Mouse (Mus musculus) embryonic facial prominence, embryonic 15.5 days (tissue): ENCODE measurements at regions not wholly inside any gene's neighbourhood (a gene's known extent, or its start where the extent isn't known, plus 50 kb on each side); places are given as distances from the start of the nearest gene placed in this dataset.

Experiments used
- ATAC-seq: fragments of 200-750 bp; cut with Nextera tagmentation; 2 replicates; pipeline ENCODE4 v1.8.0; 2017; ENCODE audit warnings: low read depth, moderate TSS enrichment; ENCODE audit not compliant: insufficient number of reproducible peaks, low FRiP score, low TSS enrichment
- H3K27ac ChIP-seq: fragments of 300-500 bp; sonication (generic); replicated peaks from 2 replicates; pipeline ENCODE4 v1.5.1; 2015; ENCODE audit warnings: mild to moderate bottlenecking, inconsistent platforms
- H3K27me3 ChIP-seq: fragments of 300-500 bp; sonication (generic); 2 replicates; pipeline ENCODE4 v1.6.1; 2015; ENCODE audit warnings: inconsistent platforms
- H3K36me3 ChIP-seq: fragments of 300-500 bp; sonication (generic); 2 replicates; pipeline ENCODE4 v1.6.1; 2015; ENCODE audit warnings: mild to moderate bottlenecking, inconsistent platforms
- H3K4me1 ChIP-seq: fragments of 300-500 bp; sonication (generic); 2 replicates; pipeline ENCODE4 v1.6.1; 2015; ENCODE audit warnings: inconsistent platforms
- H3K4me2 ChIP-seq: fragments of 300-500 bp; sonication (generic); replicated peaks from 2 replicates; pipeline ENCODE4 v1.6.1; 2015; ENCODE audit warnings: mild to moderate bottlenecking, inconsistent platforms
- H3K4me3 ChIP-seq: fragments of 300-500 bp; sonication (generic); replicated peaks from 2 replicates; pipeline ENCODE4 v1.5.1; 2015; ENCODE audit warnings: mild to moderate bottlenecking, inconsistent platforms
- H3K9ac ChIP-seq: fragments of 300-500 bp; sonication (generic); 2 replicates; pipeline ENCODE4 v1.6.1; 2015; ENCODE audit warnings: inconsistent platforms
- H3K9me3 ChIP-seq: fragments of 300-500 bp; sonication (generic); replicated peaks from 2 replicates; pipeline ENCODE4 v1.6.1; 2016; ENCODE audit warnings: inconsistent platforms
- WGBS: fragments of 180-500 bp; shearing (Covaris S2); methylation state at CpG from one replicate; pipeline ENCODE4 v1.1.7; 2015; 5-methylcytosine and 5-hydroxymethylcytosine counted together

GRCm38 (mm10) chr1:91611281-91611680 is 70.9 kb downstream of the Asb1 start:
- Histone ChIP-seq H3K9me3 (no peaks in the 10 kb centered on the region), H3K27me3 (no peaks in the 10 kb centered on the region), H3K27ac (peak overlapping the region; percentile 58; the same call in 1 of the 2 replicates), H3K4me2 (peak overlapping the region; percentile 35), H3K4me3 (no peak overlapping the region), H3K9ac (no peak overlapping the region), H3K36me3 (no peaks in the 10 kb centered on the region), H3K4me1 (peaks cover 31% of the 10 kb centered on the region)
- 44% methylated on average over 13 of the region's 13 CpGs for WGBS
- ATAC-seq, result peak; percentile 39; the same call in 1 of the 2 replicates

DNA sequence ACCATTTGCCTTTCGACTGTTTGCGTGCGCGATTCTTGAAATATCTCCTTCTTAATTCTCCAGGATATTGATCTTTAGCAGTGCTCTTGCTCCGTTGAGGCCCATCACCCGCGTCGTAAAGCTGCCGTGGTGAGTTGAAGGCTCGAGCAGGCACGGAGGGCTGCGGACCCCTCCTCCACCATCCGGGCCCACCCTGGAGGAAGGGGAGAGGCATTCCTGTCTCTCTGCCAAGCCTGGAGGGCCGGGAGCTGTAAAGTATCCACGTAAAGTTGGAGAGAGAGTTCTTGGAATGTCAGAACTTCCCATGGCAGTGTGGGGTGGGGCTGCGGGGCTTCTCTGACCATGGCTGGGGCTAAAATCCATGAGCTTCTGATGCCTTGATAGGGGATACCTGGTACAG is 71.3 kb downstream of the Asb1 start:
- Histone ChIP-seq H3K9me3 (no peaks in the 10 kb centered on the region), H3K4me1 (peaks cover 27% of the 10 kb centered on the region), H3K27me3 (no peaks in the 10 kb centered on the region), H3K9ac (no peak overlapping the region), H3K27ac (peak overlapping the region; percentile 58; the same call in 1 of the 2 replicates), H3K4me3 (0 out of 2 replicates have a peak overlapping the region, but pooled peaks have one; percentile 6), H3K36me3 (no peaks in the 10 kb centered on the region), H3K4me2 (peak overlapping the region; percentile 35)
- 33% methylated on average over 16 of the region's 16 CpGs for WGBS
- ATAC-seq, result no peak; the same call in 1 of the 2 replicates

DNA sequence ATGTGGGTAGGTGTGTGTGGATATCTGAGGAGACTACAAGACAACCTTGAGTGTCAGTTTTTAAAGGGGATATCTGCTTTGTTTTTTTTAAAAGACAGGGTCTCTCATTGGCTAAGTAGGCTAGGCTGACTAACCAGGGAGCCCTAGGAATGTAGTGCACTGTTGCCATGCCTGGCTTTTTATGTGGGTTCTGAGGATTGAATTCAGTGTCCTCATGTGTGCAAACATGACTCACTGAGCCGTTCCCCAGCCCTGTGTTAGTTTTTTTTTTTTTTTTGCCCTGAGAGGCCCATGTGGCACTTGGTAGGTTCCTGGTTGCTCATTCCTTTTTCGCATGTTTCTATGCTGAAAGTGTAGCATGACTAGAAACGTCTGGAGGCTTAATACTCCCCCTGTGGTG is 72.6 kb downstream of the Asb1 start:
- H3K4me3 ChIP-seq, result no peak overlapping the region
- no peak overlapping the region for H3K9ac ChIP-seq
- no peaks in the 10 kb centered on the region for H3K9me3 ChIP-seq
- no peak overlapping the region for H3K27ac ChIP-seq
- no peaks in the 10 kb centered on the region for H3K27me3 ChIP-seq
- H3K4me1 ChIP-seq, result peaks cover 26% of the 10 kb centered on the region
- no peak for ATAC-seq
- H3K4me2 ChIP-seq, result no peak overlapping the region
- WGBS, result 40% methylated on average over 3 of the region's 3 CpGs
- no peaks in the 10 kb centered on the region for H3K36me3 ChIP-seq

GRCm38 (mm10) chr1:91615396-91615795 is 75.1 kb downstream of the Asb1 start:
- Histone ChIP-seq H3K4me1 (peaks cover 30% of the 10 kb centered on the region), H3K4me3 (no peak overlapping the region), H3K9me3 (no peaks in the 10 kb centered on the region), H3K36me3 (no peaks in the 10 kb centered on the region), H3K4me2 (no peak overlapping the region), H3K27me3 (no peaks in the 10 kb centered on the region), H3K27ac (no peak overlapping the region), H3K9ac (no peak overlapping the region)
- WGBS, result 55% methylated on average over 5 of the region's 5 CpGs
- ATAC-seq, result no peak

DNA sequence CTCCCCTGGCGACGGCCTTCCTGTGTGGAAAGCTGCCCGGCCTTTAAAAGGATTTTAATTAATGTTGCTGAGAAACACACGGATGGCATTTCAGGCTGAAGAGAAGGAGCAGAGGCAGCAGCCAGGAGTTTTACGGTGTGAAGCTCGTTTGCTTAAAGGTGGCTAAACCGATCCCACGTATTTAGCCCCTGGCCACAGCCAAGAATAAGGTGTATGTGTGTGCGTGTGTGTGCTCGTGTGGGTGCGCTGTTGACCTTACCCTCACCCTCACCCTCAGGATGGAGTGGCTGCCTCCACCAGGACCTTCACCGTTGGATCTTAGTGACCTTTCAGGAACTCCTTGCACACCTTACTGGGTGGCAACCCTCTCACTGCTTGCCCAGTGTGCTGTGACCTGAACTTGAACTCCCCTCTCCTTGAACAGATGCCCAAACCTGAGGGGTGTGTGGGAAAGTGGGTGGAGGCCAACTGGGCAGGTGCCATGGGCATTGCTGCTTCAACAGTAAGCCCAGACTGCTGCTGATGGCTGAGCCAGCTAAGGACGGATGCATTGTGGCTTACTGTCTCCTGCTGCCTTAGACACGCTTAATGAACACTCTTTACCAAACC is 78.3 kb downstream of the Asb1 start:
- H3K4me2 ChIP-seq, result no peak overlapping the region
- 71% methylated on average over 14 of the region's 14 CpGs for WGBS
- no peak overlapping the region for H3K9ac ChIP-seq
- 0 out of 2 replicates have a peak, but pooled peaks cover 5% of the 10 kb centered on the region for H3K4me1 ChIP-seq
- ATAC-seq, result no peak
- H3K27me3 ChIP-seq, result no peaks in the 10 kb centered on the region
- no peak overlapping the region for H3K4me3 ChIP-seq
- H3K27ac ChIP-seq, result no peak overlapping the region
- no peaks in the 10 kb centered on the region for H3K36me3 ChIP-seq
- no peaks in the 10 kb centered on the region for H3K9me3 ChIP-seq

GRCm38 (mm10) chr1:91621141-91621540 is 80.8 kb downstream of the Asb1 start:
- Histone ChIP-seq H3K4me2 (no peak overlapping the region), H3K27me3 (no peaks in the 10 kb centered on the region), H3K9me3 (no peaks in the 10 kb centered on the region), H3K9ac (no peak overlapping the region), H3K4me3 (no peak overlapping the region), H3K27ac (no peak overlapping the region), H3K4me1 (peaks cover 28% of the 10 kb centered on the region), H3K36me3 (no peaks in the 10 kb centered on the region)
- no peak for ATAC-seq
- 70% methylated on average over 5 of the region's 5 CpGs for WGBS

GRCm38 (mm10) chr1:91622874-91623273 is 82.5 kb downstream of the Asb1 start:
- Histone ChIP-seq H3K27ac (no peak overlapping the region), H3K4me1 (peaks cover 28% of the 10 kb centered on the region), H3K27me3 (no peaks in the 10 kb centered on the region), H3K9ac (no peak overlapping the region), H3K36me3 (no peaks in the 10 kb centered on the region), H3K9me3 (no peaks in the 10 kb centered on the region), H3K4me3 (no peak overlapping the region), H3K4me2 (no peak overlapping the region)
- ATAC-seq, result no peak
- 85% methylated on average over 5 of the region's 5 CpGs for WGBS

GRCm38 (mm10) chr1:91624028-91624427 is 83.7 kb downstream of the Asb1 start:
- peak overlapping the region; percentile 81 for H3K27ac ChIP-seq
- no peaks in the 10 kb centered on the region for H3K9me3 ChIP-seq
- no peak overlapping the region for H3K9ac ChIP-seq
- H3K36me3 ChIP-seq, result no peaks in the 10 kb centered on the region
- 38% methylated on average over 8 of the region's 8 CpGs for WGBS
- H3K27me3 ChIP-seq, result no peaks in the 10 kb centered on the region
- no peak overlapping the region for H3K4me2 ChIP-seq
- no peak for ATAC-seq
- H3K4me3 ChIP-seq, result no peak overlapping the region
- peaks cover 24% of the 10 kb centered on the region for H3K4me1 ChIP-seq

- peaks cover 25% of the 10 kb centered on the region for H3K4me1 ChIP-seq
- H3K27ac ChIP-seq, result peak overlapping the region; percentile 81
- no peak overlapping the region for H3K4me2 ChIP-seq
- no peaks in the 10 kb centered on the region for H3K36me3 ChIP-seq
- WGBS, result 53% methylated on average over 11 of the region's 11 CpGs
- no peaks in the 10 kb centered on the region for H3K9me3 ChIP-seq
- no peaks in the 10 kb centered on the region for H3K27me3 ChIP-seq
- H3K4me3 ChIP-seq, result no peak overlapping the region
- no peak overlapping the region for H3K9ac ChIP-seq
- peak; percentile 32; the same call in 1 of the 2 replicates for ATAC-seq
These were observed 84.4 kb downstream of the Asb1 start for GRCm38 (mm10) chr1:91624531-91625300.

DNA sequence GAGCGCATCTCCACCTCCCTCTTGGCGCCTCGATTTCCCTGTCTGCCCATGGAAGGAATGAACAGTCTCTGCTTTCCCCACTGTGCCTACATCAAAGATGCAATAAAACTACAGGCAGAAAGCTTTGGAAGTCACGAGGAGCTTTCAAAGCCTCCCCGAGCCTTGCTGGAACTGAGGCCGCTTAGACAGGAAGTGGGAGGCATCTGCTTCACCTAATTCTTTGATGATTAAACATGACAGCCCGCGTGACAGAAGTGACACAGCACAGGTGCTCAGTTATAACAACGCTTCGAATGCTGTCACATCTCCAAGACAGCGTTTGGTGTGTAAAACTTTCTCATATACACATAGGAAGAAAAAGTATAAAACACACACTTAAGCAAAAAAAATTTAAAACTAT is 85.7 kb downstream of the Asb1 start:
- no peak overlapping the region for H3K9ac ChIP-seq
- H3K9me3 ChIP-seq, result no peaks in the 10 kb centered on the region
- H3K4me3 ChIP-seq, result no peak overlapping the region
- H3K4me1 ChIP-seq, result peaks cover 38% of the 10 kb centered on the region
- H3K4me2 ChIP-seq, result no peak overlapping the region
- peak overlapping the region; percentile 81; the same call in 1 of the 2 replicates for H3K27ac ChIP-seq
- H3K27me3 ChIP-seq, result no peaks in the 10 kb centered on the region
- WGBS, result 63% methylated on average over 11 of the region's 11 CpGs
- ATAC-seq, result no peak
- no peaks in the 10 kb centered on the region for H3K36me3 ChIP-seq

DNA sequence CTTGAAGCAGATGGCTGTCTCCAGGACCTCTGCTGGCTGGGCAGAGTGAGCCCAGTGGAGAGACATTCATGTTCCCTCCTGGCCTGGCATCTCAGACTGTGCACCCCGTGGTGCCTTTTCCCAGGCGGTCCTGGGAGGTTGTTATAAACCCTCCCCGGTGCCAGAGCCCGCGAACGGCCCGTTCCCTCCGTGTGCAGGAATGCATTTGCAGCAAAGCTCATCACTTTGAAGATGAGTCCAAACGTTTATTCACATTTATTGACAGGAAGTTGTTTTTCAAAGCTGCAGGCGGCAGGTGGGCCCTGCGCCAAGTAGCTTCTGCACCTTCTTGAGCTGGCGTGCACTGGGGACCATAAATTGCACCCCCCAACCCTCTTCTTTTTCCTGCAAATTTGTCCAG is 89.9 kb downstream of the Asb1 start:
- ATAC-seq, result no peak
- Histone ChIP-seq H3K4me3 (no peak overlapping the region), H3K27ac (peak overlapping the region; percentile 71), H3K4me2 (no peak overlapping the region), H3K9ac (no peak overlapping the region), H3K9me3 (no peaks in the 10 kb centered on the region), H3K4me1 (peaks cover 47% of the 10 kb centered on the region), H3K27me3 (no peaks in the 10 kb centered on the region), H3K36me3 (no peaks in the 10 kb centered on the region)
- WGBS, result 21% methylated on average over 12 of the region's 12 CpGs
